Mouse (Mus musculus) neutrophil, adult 5-6 weeks (primary cell): Measurements from ENCODE around the gene Ncor2. TPM values are rescaled to one million over a fixed set of nuclear protein-coding genes. Genes with fewer than 3 reads are reported as not detected.

ENCODE experiments used
- ATAC-seq: fragments of 151-379, 151-347 bp; 2 replicates; pipeline ENCODE4 v1.8.0; 2017; ENCODE audit warnings: mild to moderate bottlenecking, moderate TSS enrichment; ENCODE audit not compliant: insufficient number of reproducible peaks, poor library complexity, low FRiP score, severe bottlenecking; ENCODE audit errors: extremely low read depth
- total RNA-seq: library from RNA; stranded (forward); fragments of 200-1000 nt; gene quantifications from 2 replicates; pipeline ENCODE4 v1.2.3, GENCODE M21; 2017

The Ncor2 gene
- total RNA-seq, 1 experiment from 2014 or later: 16.9 TPM

DNA sequence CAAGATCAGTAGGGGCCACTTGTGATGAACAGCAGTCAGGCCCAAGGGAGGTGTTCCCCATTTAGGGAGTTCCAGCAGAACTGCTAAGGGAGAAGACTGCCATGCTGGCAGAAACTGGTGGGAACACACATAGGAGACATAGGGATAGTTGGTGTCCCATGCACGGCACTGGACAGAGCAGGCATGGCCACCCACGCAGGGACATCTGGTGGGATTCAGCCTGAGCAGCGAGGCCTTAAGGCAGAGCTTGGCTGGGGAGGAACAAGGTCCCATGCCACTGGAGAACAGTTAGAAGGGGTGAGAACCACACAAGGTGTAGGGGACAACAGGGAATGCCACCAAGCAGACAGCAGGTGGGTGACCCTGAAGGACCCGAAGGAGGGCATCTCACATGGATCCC is 23.6 kb downstream of the Ncor2 start:
- no peak for ATAC-seq

DNA sequence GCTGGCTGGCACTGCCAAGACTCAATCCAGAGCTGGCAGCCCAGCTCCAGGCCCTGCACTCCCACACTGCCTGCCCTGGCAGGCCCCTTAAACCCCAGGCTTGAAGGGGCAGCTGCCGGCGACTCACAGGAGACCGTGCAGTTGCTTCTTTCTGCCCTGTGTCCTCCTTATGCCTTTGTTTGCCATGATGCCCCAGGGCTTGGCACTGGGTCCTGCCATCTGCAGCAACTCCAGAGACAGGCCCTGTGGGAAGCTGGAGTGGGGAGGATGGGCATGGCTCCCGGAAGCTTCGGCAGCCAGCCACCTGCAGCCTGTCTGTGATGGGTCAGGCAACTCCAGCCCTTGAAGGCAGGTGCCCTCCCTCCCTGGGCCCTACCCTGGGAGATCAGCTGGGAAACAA is 24.0 kb downstream of the Ncor2 start:
- ATAC-seq: no peak

DNA sequence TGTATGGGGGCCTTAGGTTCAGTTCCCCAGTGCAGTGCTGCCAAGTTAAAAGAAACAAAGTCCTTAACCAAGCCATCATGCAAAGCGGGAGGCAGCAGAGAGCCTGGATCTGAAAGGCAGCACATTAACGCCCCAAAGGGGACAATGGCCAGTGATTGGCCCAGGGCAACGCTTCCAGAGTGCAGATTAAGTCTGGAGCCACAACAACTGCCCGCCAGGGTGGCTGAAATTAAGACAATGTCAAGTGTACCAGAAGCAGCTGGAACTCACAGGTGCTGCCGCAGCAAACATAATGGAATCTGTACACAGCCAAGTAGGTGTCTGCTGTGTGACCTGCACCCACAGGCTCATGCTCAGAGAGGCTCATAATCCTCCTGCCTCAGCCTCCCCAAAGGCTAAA is 24.8 kb downstream of the Ncor2 start:
- ATAC-seq: no peak

DNA sequence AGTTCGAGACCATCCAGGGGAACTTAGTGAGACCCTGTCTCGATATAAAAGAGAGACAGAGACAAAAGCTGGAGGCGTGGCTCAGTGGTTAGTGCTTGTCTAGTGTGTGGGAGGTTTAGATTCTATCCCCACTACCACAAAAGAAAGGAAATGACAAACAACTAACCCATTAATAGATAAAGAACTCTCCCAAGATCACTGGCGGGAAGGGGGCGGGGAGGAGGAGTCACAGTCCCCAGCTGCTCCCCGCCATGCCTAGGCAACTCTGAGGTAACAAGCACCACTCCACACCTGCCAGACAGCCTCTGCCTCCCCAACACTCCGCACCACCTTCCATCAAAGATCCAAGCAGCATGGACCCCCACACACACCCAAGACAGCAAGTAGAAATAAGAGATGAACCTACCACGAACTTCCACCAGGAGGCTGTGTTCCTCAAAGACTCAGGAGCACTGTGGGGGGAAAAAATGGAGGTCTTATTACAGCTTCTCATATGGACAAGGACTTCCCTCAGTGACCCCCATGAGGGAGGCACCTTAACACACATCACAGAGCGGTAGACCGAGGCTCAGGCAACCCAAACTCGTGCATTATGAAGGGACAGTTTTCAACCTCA is 25.7 kb downstream of the Ncor2 start:
- ATAC-seq: no peak

DNA sequence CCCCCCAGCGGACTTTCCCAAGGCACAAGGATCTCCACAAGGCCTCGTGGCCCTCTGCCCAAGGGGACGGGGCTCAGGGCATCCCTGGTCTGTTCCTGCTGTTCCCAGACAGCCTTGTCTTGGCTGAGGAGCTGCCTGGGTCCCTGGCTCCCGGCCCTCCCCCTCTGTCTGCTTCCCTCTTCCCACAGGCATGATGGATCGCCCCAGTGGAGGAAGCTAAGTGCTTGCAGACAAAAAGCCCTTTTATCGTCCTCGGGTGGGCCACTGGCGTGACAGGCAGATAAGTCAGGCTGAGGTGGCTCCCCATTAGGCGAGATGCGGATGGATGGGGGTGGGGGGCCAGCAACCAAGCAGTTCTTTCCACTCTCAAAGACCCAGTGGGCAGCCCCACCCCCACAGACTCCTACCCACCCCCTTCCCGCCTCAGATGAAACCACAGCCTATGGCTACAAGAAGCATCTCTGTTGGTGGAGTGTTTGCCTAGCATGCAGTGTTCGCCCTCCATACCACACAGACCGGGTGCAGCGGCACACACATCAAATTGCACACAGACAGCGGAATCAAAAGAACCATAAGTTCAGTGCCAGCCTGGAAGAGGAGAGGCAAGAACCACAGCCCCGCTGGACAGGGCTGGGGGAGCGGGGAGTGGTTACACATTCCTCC is 27.0 kb downstream of the Ncor2 start:
- ATAC-seq: no peak

DNA sequence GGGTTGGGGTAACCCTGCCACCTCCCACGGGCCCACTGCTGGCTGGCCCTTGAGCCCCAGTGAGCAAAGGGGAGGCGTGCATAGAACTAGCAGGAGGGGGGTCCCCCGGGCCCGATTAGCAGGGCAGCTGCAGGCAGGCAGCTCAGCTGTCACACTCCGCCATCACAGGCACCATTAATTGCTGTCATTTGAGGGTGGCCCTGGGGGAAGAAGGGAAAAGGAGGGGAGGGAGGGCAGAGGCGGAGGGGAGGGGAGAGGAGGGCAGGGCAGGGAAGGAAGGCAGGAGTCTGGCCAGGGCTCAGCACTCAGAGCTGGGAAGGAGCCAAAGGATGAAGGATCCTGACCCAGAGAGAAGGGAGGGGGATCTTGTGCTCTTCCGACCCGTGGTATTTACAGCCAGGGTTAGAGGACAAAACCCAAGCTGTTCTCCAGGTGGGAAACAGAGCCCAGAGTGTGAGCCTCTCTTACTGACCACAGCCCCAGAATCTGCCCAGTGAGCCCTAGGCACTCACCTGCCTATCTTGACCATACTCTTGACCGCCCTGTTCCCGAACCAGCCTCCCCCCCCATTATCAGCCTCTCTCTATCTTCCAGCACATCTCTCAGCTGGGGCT is 28.0 kb downstream of the Ncor2 start:
- ATAC-seq: no peak

DNA sequence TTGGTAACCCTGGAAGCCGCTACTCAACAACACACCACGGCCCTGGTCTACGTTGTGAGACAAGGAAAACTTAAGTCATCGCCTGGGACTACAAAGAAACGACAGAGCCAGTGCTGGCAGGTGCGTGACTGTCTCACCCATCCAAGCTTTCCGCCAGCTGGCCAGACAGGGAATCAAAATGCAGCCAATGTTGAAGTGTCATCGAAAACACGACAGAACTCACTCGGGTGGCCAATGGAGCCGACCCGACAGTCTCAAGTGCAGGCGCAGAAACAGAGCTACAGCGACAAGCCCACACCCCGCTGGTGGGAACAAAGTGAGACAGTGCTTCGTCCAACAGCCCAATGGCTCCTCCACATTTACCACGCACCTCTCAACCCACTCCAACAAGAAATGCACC is 29.9 kb downstream of the Ncor2 start:
- ATAC-seq: no peak

DNA sequence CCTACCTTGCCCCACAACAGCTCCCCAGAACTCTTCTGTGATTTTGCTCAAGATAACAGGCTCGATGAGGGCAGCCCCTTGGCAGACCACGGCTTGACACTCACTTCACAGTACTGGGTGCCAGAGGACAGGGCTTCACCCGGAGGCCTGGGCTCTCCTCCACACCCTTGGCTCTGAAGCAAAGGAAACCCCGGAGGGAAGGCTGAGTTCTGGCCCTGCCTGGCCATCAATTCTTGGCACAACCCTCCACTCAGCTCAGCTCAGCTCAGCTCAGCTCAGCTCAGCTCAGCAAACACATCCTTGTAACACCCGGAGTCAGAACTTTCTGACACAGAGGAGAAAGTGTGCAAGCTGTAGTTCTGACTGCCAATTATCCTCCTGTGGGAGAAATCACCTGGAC is 30.3 kb downstream of the Ncor2 start:
- no peak for ATAC-seq

DNA sequence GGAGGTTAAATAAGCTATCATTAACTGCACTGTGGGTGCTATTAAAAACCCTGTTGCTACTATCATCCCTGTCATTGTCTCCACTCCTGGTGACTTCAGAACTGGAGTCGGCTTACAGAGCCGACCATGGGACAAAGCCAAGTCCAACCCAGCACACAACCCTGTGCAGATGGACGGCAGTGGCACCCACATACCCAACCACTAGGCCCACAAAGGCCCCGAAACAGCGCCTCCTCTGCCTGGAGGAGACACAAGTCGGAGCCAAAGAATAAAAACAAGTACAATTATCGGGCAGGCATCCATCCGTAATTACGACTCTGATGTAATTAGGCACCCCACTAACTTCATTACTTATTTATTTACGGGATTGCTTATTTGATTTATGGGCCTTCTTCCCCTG is 30.8 kb downstream of the Ncor2 start:
- ATAC-seq: no peak

DNA sequence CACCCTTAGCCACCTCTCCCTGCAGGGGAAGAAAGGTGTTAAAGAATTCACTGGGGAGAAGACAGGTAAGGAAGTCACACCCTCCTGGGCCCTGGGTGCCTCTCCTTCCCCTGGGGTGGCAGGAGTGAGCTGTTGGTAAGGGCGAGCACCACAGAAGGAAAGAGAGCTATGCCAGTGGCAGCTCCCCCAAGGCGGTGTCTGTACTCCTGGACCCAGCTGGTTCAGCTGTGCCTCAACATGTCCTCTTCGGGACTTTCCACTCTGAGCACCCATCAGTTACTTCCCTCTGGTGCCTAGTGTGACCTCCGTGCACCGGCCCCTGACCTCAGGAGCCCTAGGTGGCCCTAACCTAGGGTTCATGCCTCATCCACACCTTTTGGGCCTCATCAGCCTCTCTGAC is 31.9 kb downstream of the Ncor2 start:
- no peak for ATAC-seq

DNA sequence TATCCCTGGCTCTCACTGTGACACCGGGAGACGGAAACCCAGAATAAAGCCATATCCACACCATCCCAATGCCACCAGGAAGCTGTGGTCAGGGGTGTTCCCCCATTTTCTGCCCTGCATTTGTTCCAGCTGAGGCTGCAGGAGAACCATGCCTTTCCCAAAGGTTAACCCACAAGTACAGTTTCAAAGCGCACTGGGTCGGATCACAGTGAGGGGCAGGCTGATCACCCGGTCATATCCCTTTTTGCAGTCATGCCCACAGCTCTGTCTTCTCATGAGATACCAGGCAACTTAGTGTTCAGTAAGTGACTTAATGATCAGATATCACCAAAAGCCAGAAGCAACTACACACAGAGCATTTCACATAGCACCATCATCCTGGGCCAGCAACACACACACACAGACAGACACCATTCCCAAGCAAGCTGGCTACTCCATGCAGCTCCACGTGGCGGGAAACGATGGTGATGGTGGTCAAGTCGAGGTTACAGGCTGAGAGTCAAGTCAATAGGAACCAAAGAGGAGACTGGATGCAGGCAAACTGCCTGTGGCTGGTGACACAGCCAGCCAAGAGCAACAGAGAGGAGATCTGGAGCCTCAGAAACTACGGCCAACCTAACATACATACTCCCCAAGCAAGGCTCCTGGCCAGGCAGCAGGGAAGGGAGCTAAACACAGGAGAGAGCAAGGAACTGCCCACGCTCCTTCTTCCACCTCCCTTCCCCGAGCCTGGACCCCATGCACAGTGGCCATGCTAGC is 35.7 kb downstream of the Ncor2 start:
- no peak for ATAC-seq

DNA sequence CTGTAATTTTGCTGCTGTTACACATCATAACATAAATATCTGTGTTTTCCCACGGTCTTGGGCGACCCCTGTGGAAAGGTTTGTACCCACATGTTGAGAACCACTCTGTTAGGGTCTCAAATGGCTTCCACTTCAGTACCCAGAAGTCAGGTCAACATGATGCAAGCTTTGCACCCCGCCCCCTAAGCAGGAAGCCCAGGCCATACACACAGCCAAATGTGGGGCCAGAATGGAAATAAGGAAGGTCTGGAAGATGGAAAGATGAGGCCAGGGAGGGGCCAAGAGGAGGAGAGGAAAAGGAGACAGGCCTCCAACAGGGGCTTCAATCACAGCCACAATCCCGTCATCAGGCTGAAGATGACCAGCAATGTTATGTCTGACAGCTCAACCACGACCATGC is 37.1 kb downstream of the Ncor2 start:
- no peak for ATAC-seq

DNA sequence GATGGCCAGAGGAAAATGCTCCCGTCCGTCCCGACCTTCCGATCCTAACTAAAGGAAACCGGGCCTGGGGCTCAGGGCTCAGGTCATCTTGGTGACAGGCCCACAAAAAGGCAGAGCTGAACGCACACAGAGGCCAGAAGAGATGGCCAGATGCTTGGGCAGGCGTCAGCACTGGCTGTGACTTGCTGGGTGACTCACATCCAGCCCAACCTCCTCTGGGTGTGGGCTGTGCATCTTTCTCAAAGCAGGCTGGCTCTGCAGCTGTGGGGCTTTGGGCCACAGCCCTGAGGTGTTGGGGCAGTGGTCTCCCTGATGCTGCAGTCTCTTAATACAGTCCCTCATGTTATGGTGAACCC is 37.5 kb downstream of the Ncor2 start:
- no peak for ATAC-seq

DNA sequence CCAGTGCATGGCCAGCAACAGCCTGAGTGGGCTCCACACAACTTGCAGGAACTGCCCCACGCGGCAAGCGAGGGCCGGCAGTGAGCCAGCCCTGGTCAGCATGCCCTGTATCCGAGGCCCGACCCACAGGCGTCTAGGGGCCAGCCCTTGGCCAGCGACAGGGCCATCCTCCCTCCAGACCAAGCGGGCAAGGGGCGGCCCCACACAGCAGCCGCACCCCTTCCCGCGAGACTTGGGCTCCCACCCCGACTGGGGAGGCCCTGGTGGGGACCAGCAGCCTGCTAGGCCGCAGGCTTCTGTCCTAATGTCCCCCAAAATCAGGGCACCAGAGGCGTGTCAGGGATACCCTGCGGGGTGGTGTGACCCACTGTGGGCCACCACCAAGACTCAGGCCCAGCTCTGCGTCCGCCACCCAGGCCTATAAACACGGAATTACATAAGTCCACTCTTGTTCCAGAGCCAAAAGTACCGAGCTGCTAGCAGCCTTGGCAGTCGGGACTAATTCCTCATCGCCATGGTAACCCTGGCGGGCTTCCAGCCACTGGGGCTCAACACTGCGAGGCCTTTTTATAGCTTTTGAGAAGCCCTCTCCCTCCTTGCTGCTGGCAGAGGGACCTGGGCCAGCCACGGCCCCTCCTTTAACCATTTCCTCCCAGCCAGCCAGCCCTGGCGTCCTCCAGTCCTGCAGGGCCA is 38.0 kb downstream of the Ncor2 start:
- no peak for ATAC-seq

DNA sequence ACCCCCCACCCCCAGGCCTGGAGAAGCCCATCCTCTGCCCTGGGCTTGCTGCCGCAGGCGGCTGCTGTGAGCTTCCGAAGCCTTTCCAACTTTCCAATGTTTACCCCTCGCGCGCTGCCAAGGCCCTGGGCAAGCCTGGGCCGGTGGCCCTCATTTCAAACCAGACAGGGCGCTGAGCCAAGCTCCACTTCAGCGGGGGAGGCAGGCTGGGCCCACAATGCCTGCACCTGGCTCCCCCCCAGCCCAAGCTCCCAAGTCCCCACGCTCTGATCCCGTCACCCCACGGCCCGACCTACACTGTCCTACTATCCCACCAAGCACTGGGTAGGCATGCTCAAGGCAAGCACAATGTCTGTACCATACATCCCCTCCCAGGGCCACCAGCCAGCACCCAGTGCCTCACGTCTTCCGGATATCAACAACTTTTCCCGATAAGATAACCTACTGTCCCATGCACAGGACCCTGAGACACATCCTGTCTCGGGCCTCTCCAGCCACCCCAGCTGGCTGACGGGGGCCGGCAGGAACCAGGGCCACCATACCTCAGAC is 38.8 kb downstream of the Ncor2 start:
- no peak for ATAC-seq

DNA sequence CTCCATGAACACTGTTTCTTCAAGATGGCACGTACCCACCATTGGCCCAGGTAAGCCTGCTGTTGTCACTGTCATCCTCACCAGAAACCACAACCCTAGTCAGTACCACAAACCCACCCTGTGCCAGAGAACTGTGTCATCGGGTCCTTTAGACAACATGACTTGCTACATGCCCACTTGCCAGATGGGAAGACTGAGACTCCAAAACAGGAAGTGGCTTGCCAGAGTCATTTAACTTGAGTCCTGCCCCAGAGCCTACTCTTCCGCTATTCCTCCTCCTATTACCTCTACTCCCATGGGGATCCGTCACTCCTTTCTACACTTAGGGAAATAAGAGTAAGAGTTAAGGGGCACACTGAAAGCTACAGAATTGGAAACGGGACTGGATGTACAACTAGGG is 39.4 kb downstream of the Ncor2 start:
- ATAC-seq: no peak

DNA sequence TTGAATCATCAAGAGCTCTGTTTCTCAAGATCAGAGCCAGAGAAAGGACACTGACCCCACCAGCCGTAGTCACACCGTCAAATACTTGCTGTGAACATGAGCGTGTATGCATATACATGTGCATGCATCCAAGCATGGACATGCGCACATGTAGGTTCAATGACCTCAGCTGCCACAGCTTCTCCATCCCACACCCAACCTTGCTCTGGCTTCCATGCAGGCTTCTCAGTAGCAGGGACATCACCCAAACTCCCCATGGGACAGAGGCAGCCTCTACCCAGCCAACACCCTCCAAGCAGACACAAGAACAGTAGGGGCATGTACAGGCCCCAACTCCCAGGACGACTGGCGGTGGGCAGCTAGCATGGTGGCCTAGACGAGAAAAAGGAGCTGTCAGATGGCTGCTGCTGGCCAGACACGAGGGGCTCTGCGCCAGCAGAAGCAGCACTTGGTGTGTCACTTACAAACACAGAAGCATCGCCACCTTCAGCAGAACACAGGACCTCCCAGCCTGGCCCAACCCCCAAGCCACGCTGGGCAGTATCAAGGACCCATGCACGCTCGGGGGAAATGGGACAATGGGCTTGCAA is 40.1 kb downstream of the Ncor2 start:
- ATAC-seq: no peak

DNA sequence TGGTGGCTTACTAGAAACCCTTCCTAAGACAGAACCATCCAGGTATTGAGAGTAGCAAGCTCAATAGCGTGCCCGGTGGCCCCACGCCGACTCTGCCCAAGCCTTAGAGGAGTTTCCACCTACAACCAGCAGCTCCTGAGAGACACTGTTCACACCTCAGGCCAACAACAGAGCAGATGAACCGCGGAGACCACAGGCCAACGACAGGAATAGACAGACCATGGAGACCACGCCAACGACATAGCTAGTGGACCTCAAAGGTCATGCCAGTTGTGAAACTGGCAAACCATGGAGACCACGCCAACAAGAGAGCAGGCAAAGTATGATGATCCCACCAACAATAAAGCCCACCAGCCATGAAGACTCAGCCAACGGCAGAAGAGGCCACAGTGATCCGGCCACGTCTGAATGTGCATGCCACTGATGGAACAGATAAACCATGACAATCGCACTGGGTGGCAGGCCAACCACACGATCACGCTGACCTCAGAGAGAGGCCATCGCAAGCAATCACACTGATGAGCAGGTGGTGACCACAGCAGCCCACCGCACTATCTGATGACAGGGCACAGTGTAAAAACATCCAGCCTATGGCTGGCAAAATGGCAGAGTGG is 41.2 kb downstream of the Ncor2 start:
- ATAC-seq: no peak
